Mouse (Mus musculus) erythroblast, adult 5-6 weeks (primary cell): Measurements from ENCODE around the gene Avil. TPM values are rescaled to one million over a fixed set of nuclear protein-coding genes. Genes with fewer than 3 reads are reported as not detected.
A peak's percentile ranks its signal among the peaks of the same experiment; 100 is the strongest.

Experiments
- ATAC-seq: replicated peaks from 2 replicates; pipeline ENCODE4 v1.8.0; 2016; ENCODE audit warnings: moderate number of reproducible peaks, mild to moderate bottlenecking, moderate TSS enrichment, inconsistent platforms; ENCODE audit not compliant: poor library complexity, low FRiP score, severe bottlenecking
- total RNA-seq, 2 experiments: library from RNA; stranded (forward) in 1 of 2; stranded (reverse) in 1 of 2; fragments of 150-400 nt in 1 of 2; fragments of 200-764, 138-1000 nt in 1 of 2; gene quantifications; 2 replicates each; pipeline versions ENCODE4 v1.2.3 to v1.2.4; 2015 to 2017; ENCODE audit warnings: low replicate concordance in 2 of 2

The Avil gene
- total RNA-seq (2015; ENCODE audit: low replicate concordance) (not detected in 2 replicates), total RNA-seq (2017; ENCODE audit: low replicate concordance) (not detected in 2 replicates)

- no peak for ATAC-seq
Measured at GRCm38 (mm10) chr10:127000529-127000928, at the start of gene Avil. Avil (plus strand) TSS chr10:127000709.

GRCm38 (mm10) chr10:126952375-126952774, 48.1 kb upstream of the Avil start:
- no peak for ATAC-seq

GRCm38 (mm10) chr10:126953029-126953471, 47.5 kb upstream of the Avil start:
- ATAC-seq, result no peak

- ATAC-seq, result no peak
Measured at GRCm38 (mm10) chr10:126956692-126957358, 43.7 kb upstream of the Avil start.

- ATAC-seq, result no peak
Measured at GRCm38 (mm10) chr10:126957359-126958107, 43.0 kb upstream of the Avil start.

- ATAC-seq, result no peak
Measured at GRCm38 (mm10) chr10:126960496-126960895, 40.0 kb upstream of the Avil start.

GRCm38 (mm10) chr10:126961757-126962156, 38.8 kb upstream of the Avil start:
- no peak for ATAC-seq

GRCm38 (mm10) chr10:126962271-126962965, 38.1 kb upstream of the Avil start:
- ATAC-seq, result no peak

GRCm38 (mm10) chr10:126962966-126963330, 37.6 kb upstream of the Avil start:
- ATAC-seq, result no peak

- no peak for ATAC-seq
Measured at GRCm38 (mm10) chr10:126963821-126964220, 36.7 kb upstream of the Avil start.

- no peak for ATAC-seq
Measured at GRCm38 (mm10) chr10:126971363-126972050, 29.0 kb upstream of the Avil start.

GRCm38 (mm10) chr10:126972051-126972725, 28.3 kb upstream of the Avil start:
- no peak for ATAC-seq

GRCm38 (mm10) chr10:126972988-126973387, 27.5 kb upstream of the Avil start:
- no peak for ATAC-seq

- ATAC-seq, result no peak
Measured at GRCm38 (mm10) chr10:126975706-126976105, 24.8 kb upstream of the Avil start.

- ATAC-seq, result no peak
Measured at GRCm38 (mm10) chr10:126977076-126977475, 23.4 kb upstream of the Avil start.

GRCm38 (mm10) chr10:126978277-126978994, 22.1 kb upstream of the Avil start, which contains the start of gene Ctdsp2:
Ctdsp2 (plus strand) TSS chr10:126978717.
- peak; percentile 97 for ATAC-seq

GRCm38 (mm10) chr10:126979121-126979635, 21.3 kb upstream of the Avil start:
- ATAC-seq, result no peak

GRCm38 (mm10) chr10:126979636-126980151, 20.8 kb upstream of the Avil start:
- no peak for ATAC-seq
